Mouse (Mus musculus): ENCODE measurements around the gene Pea15a.

The Pea15a gene

DNA sequence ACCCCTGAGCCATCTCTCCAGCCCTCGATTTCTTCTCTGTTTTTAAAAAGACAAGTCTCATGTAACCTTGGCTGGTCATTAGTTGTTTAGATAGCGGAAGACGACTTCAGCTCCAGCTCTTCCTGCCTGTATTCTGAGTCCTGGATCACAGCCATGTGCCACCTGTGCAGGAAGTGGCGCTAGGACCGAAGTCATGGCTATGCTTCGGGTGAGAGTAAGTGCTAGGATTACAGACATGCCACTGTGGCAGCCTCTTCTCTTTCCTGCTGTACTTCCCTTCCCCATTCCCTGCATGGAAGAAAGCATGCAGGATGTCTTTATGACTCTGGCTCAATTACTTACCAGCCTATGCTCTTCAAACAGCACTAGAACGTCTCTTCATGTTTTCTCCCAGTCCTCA, 27.5 kb downstream of the Pea15a start:
- peak; percentile 39 for DNase-seq (ENCODE audit: low read depth)

DNA sequence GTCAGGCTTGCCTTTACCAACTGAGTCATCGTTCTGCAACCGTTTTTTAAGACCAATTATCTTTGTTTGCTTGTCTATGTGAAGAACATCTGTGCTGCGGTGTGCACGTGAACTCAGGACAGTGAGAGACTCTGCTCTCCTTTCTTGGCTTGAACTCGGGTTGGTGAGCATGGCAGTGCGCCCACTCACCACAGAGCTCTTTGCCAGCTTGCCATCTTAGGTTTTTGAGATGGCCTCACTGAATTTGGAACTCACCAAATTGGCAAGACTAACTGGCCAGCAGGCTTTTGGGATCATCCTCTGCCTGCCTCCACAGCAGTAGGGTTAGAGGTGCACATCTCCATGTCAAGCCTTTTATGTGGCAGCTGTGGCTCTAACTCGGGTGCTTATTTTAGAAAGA, 28.8 kb downstream of the Pea15a start:
- DNase-seq (ENCODE audit: low read depth) = no peak

DNA sequence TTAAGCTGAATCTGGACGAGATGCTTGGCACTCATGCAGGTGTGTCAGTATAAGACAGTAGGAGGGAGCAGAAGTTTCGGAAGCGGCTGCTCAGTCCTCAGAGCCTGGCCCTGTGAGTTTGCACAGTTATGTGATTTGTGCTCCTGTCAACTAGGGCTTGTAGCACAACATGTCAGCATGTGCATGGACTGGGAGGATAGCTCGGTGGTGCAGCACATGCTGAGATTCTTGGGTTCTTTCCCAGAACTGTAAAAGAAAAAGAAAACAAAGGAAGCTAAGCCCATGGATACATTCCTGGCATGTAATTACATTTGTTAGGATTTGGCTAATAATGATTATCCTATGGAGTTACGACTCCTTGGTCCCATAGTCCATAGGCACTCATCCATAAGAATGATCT, 33.4 kb downstream of the Pea15a start:
- DNase-seq (ENCODE audit: low read depth) = no peak

DNA sequence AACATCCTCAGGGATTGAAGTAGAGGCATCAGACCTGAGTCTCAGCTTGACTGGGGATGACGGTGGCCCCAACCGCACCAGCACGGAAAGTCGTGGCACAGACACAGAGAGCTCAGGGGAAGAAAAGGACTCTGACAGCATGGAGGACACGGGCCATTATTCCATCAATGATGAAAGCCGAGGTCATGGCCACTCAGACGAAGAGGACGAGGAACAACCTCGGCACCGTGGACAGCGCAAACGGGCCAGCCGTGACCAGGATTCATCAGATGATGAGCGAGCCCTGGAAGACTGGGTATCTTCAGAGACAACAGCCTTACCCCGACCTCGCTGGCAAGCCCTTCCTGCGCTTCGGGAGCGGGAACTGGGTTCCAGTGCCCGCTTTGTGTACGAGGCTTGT, 34.2 kb downstream of the Pea15a start:
- no peak for DNase-seq (ENCODE audit: low read depth)

DNA sequence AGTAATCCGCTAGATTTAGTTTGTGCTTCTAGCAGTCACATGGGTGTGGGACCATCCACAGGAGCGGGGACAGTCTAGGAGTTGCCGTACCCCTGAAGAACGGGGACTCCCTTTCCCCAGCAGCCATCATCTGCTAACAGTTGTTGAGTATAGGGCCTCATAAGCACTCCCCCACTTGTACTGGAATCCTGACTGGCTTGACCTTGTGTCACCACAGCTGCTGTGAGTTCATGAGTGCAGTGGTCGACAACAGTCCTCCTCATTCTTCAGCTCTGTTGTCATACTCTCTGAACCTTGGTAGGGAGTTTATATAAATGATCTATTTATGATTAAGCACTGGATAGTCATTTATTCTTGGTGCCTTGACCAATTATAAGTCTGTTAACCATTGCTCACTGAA, 36.8 kb downstream of the Pea15a start:
- no peak for DNase-seq (ENCODE audit: low read depth)

DNA sequence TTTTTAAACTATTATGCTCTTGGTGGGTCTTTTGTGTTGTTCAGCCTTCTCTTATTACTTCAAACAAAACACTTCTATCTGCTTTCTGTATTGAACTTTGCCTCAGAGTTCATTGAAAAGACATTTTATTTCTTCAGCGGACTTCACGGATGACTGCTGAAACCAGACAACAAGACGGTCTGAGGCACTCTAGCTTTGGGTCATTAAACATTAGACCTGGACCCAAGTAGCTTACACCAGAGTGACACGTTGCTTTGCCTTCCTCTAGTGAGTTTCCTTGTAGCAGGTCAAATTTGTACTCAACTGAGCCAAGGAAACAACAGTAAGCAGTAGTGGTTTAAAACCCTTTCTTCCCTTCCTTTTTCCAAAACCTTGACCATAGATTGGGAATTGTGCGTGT, 38.7 kb downstream of the Pea15a start:
- no peak for DNase-seq (ENCODE audit: low read depth)

DNA sequence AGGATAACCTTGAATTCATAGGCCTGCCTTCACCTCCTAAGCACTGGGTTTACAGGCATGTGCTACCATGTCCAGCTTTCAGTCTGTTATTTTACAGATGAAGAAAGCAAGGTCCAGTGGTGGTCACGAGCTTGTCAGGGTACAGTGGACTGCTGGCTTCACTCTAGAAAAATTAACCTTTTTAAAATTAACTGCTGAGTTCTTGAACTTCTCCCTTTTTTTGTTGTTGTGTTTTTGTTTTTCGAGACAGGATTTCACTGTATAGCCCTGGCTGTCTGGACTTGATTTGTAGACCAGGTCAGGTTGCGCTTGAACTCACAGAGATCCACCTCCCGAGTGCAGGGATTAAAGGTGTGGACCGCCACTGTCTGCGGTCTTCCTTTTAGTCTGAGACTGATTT, 43.6 kb downstream of the Pea15a start:
- no peak for DNase-seq (ENCODE audit: low read depth)

DNA sequence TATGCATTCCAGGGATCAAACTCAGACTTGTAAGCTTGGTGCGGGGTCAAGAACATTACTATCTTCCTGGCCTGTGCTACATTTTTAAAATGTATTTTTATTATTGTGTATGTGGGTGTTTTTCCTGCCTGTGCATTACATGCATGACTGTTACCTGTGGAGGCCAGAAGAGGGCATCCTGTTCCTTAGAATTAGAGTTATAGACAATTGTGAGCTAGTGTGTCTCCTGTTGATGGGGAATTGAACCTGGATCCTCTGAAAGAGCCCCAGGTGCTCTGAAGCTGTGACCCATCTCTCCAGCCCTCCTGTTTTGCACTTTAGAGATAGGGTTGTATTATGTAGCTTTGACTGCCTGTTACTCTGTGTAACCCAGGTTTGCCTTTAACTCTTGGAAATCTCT, 44.6 kb downstream of the Pea15a start:
- DNase-seq (ENCODE audit: low read depth) = peak; percentile 60

DNA sequence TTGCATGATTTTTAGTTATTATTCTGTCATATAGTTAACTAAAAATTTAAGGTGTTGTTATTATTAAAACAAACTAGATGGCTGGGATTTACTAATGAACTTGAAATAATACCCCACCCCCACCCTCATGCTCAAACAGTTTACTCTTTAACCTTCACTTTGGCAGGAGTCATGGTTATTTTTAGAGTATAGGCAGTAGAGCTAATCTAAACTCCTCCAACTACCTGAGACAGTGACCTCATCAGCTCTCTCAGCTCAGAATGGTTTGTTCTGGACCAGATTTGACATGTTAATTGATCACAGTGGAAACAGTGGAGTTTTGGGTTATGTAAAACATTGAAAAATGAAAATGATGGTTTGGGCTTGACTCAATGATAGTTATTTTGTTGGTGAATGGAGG, 46.1 kb downstream of the Pea15a start:
- no peak for DNase-seq (ENCODE audit: low read depth)

DNA sequence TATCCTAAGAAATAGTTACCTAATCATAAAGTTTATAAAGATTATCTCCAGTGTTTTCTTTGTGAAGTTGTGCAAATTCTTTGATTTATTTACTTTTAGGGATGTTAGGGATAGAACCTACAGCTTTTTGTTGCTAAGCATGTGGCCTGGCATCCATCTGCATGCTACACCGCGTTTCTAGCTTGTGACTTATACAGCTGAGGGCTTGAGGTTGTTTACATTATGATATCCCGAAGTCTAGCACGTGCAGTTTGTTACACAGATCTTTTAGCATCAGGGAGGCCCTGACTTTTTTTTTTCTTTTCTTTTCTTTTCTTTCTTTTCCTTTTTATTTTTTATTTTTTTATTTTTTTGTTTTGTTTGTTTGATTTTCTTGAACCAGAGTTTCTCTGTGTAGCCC, 46.6 kb downstream of the Pea15a start:
- DNase-seq (ENCODE audit: low read depth) = no peak

DNA sequence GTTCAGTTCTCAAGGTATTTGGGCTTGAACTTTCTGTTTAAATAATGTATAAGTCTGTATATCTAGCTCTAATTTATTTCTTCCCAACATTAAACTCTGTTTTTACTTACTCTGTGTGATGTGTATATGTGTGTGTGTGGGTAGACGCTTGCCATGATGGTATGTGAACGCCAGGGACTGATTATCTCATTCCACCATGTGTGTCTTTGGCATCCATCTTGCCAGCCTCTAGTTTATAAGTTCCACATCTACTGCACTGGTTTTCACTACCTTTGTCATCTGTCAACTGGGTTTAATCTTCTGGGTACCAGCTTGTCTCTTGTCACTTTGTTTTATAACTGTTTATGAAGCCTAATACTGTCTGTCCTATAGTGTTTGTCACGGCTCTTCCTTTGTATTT, 51.1 kb downstream of the Pea15a start:
- no peak for DNase-seq (ENCODE audit: low read depth)

DNA sequence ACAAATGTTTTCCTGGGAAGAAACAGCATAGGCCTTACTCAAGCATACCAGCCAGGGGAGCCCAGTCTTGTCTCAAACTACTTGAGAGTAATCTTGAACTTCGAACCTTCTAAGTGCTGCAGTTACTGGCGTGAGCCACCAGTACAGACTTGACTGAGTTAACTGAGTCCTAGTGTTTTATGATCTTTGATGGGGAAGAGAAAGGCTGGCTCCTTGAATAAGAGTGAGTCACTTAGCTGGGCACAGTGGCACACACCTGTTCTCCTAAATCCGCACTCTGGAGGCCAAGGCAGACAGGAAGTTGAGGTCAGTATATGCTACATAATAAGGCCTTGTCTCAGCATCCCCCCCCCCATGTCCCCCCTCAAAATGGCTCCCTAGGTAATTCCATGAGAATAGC, 52.1 kb downstream of the Pea15a start:
- DNase-seq (ENCODE audit: low read depth) = no peak

DNA sequence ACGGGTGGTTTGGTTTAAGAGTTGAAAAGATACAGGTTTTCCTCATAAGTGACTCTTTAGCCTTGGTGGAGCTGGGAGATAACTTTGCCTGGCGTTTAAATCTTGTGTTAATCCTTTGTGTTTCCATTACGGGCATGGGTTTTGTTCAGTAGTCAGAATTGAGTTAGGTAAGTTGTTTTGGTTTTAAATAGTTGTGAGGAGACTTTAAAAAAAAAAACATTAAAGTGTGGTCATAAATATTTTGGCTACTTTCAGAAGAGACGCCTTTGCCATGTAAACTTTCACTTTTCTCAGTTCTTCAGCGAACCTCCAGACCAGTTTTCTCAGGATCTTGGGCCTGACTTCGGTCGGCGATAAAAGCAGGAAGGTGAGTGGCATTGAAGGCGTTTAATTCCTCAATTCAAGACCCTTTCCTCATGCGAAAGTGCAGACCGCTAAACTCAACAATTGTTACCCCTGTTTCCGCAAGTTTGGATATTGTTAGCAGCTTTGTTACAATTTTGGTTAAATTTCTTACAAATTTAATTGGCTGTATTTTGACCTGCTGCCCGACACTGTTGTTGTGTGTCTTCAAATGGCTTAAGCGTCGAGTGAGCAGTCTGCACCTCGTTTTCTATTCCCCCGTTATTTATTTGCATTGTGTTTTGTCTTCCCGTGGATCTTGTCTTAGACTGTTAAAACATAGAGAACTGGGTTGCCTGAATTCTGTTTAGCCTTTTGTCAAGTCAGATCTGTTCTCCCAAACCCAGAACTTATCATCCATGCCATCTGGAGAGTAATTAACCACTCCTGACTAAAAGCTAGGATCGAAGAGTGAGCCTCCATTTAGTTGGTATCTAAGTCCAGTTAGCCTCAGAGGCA, 57.4 kb downstream of the Pea15a start:
- peak; percentile 64 for DNase-seq (ENCODE audit: low read depth)

DNA sequence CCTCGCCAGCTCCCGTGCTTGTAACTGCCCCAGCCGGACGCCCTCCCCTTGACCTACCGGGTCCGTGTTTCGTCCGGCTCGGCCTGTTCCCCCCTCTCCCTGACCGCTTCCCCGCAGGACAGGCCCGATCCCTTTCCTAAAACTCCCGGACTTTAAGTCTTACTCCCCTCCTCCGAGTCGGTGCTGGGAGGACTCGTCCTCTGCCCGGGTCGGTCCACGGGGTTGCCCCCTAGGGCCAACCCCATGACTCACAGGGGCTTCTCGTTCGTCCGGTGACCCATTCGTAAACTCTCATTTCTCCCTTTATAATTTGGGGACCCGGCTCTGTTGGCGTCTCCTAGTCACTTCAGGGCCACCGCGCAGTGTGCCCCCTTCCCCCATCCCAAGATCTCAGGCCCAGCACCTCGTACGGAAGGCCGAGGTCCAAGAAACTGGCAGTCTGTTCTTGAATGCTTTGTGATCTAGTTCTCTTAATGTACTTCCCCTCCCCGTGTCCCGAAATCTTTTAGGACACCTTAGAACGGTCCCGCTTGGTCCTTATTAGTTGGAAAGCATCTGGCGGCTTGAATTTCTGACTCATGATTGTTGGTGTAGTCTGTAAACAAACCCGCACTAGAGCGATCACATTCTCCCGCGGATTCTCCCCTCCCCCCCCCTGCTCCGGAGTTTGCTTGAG, 58.2 kb downstream of the Pea15a start:
- DNase-seq (ENCODE audit: low read depth) = peak; percentile 78

DNA sequence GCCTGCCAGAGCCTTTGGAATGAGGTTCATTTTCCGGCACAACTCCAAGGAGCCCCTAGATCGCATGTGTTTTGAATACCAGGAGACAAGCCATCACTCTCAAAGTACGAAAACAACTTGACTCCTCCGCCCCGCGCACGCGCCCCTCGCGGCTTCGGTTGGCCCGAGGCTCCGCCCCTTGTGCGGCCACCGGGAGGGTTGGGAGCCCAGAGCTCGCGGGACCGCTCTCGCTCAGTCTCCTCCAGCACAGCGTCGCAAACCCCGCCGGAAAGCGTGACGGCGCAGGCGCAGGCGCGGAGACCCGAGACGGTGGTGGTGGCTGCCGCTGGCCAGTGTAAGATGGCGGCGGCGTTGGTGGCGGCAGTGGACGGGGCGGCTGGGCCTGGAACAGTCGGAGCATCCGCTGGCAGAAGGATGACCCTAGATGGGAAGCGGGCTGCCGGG, 58.7 kb downstream of the Pea15a start, which contains the start of gene Dcaf8:
Gene Dcaf8, plus strand, starts transcription at position 250 of the 444 bp plus-strand sequence.
- peak; percentile 96 for DNase-seq (ENCODE audit: low read depth)

Data from 416B (cell line).